ENCODE assay signal across 16 mouse cellular contexts in genomic region chr7:138246684-138247083, GRCm38 (mm10).
DNase-seq lines count a peak whose midpoint lies in the region; ATAC-seq and TF ChIP-seq lines count a peak whose summit lies in the region.
"Had no signal": no experiment of that assay in that cellular context is flagged by ENCODE, and none has a peak within 500 bp of the region (broad histone marks: within the 10 kb centered on the region; RNA-seq: fewer than 3 reads in every experiment).

No protein-coding gene starts in this region.

- H3K36me3 ChIP-seq in lung, embryonic 14.5 days (ENCODE audit: insufficient read depth) = no peaks in the 10 kb centered on the region
- H3K36me3 ChIP-seq in embryonic facial prominence, embryonic 12.5 days = no peaks in the 10 kb centered on the region
- H3K36me3 ChIP-seq in limb, embryonic 13.5 days = no peaks in the 10 kb centered on the region
- H3K36me3 ChIP-seq in midbrain, embryonic 14.5 days (ENCODE audit: control insufficient read depth, insufficient read depth, low read length) = no peaks in the 10 kb centered on the region
- H3K36me3 ChIP-seq: hindbrain, embryonic 15.5 days had no signal

- no peak overlapping the region for H3K27ac ChIP-seq in lung, embryonic 14.5 days (ENCODE audit: low read depth)
- H3K27ac ChIP-seq in embryonic facial prominence, embryonic 12.5 days = 0 out of 2 replicates have a peak overlapping the region, but pooled peaks have one; percentile 12
- H3K27ac ChIP-seq in limb, embryonic 13.5 days = no peak overlapping the region
- H3K27ac ChIP-seq in midbrain, embryonic 14.5 days (replicated peaks; ENCODE audit: low read depth, low read length) = no peak overlapping the region
- H3K27ac ChIP-seq: hindbrain, embryonic 15.5 days had no signal

- 32% methylated on average over 2 of the region's 2 CpGs for WGBS in lung, embryonic 14.5 days
- 23% methylated on average over 2 of the region's 2 CpGs for WGBS in embryonic facial prominence, embryonic 12.5 days
- 26% methylated on average over 2 of the region's 2 CpGs for WGBS in limb, embryonic 13.5 days
- WGBS in midbrain, embryonic 14.5 days = 45% methylated on average over 2 of the region's 2 CpGs

- H3K4me1 ChIP-seq in lung, embryonic 14.5 days (ENCODE audit: insufficient read depth) = no peaks in the 10 kb centered on the region; the same call in 1 of the 2 replicates
- H3K4me1 ChIP-seq in embryonic facial prominence, embryonic 12.5 days = peaks cover 16% of the 10 kb centered on the region
- 0 out of 2 replicates have a peak, but pooled peaks cover 11% of the 10 kb centered on the region for H3K4me1 ChIP-seq in limb, embryonic 13.5 days
- H3K4me1 ChIP-seq in midbrain, embryonic 14.5 days (ENCODE audit: control insufficient read depth, insufficient read depth, low read length) = no peaks in the 10 kb centered on the region

- no peak overlapping the region for H3K4me2 ChIP-seq in lung, embryonic 14.5 days
- H3K4me2 ChIP-seq in embryonic facial prominence, embryonic 12.5 days (replicated peaks) = no peak overlapping the region
- no peak overlapping the region for H3K4me2 ChIP-seq in limb, embryonic 13.5 days (replicated peaks)
- no peak overlapping the region for H3K4me2 ChIP-seq in midbrain, embryonic 14.5 days (ENCODE audit: low read length)
- H3K4me2 ChIP-seq: hindbrain, embryonic 15.5 days; midbrain, embryonic 11.5 days had no signal

- ATAC-seq in lung, embryonic 14.5 days (ENCODE audit: insufficient read depth) = peak; percentile 84; the same call in 1 of the 2 replicates
- 0 out of 2 replicates have a peak, but pooled peaks have one; percentile 67 for ATAC-seq in embryonic facial prominence, embryonic 12.5 days (ENCODE audit: insufficient number of reproducible peaks, insufficient read depth, low FRiP score, low TSS enrichment)
- ATAC-seq in limb, embryonic 13.5 days (ENCODE audit: low FRiP score, low read depth) = peak; percentile 67; the same call in 1 of the 2 replicates
- no peak for ATAC-seq in midbrain, embryonic 14.5 days (ENCODE audit: low FRiP score, low TSS enrichment)
- ATAC-seq: activated CD4-positive, CD25-positive, alpha-beta regulatory T cell, adult 4 months; liver, postnatal 0 days had no signal

- no peak for TF ChIP-seq CTCF in lung, embryonic 14.5 days (IDR thresholded peaks at IDR 0.05; ENCODE audit: low read depth)

- H3K4me3 ChIP-seq in lung, embryonic 14.5 days (ENCODE audit: low read depth, low read length) = no peak overlapping the region
- no peak overlapping the region for H3K4me3 ChIP-seq in embryonic facial prominence, embryonic 12.5 days
- H3K4me3 ChIP-seq in limb, embryonic 13.5 days = no peak overlapping the region
- H3K4me3 ChIP-seq in midbrain, embryonic 14.5 days (replicated peaks; ENCODE audit: low read depth, low read length) = no peak overlapping the region
- H3K4me3 ChIP-seq: hindbrain, embryonic 15.5 days had no signal

- H3K9me3 ChIP-seq in lung, embryonic 14.5 days (ENCODE audit: low read depth, low read length) = no peaks in the 10 kb centered on the region
- H3K9me3 ChIP-seq in embryonic facial prominence, embryonic 12.5 days = 0 out of 2 replicates have a peak, but pooled peaks cover 4% of the 10 kb centered on the region
- H3K9me3 ChIP-seq in limb, embryonic 13.5 days = 0 out of 2 replicates have a peak, but pooled peaks cover 4% of the 10 kb centered on the region
- no peaks in the 10 kb centered on the region for H3K9me3 ChIP-seq in midbrain, embryonic 14.5 days (ENCODE audit: control insufficient read depth, low read length)
- H3K9me3 ChIP-seq: hindbrain, embryonic 15.5 days had no signal

- H3K27me3 ChIP-seq in lung, embryonic 14.5 days (ENCODE audit: insufficient read depth, low read length) = no peaks in the 10 kb centered on the region
- no peaks in the 10 kb centered on the region for H3K27me3 ChIP-seq in embryonic facial prominence, embryonic 12.5 days
- H3K27me3 ChIP-seq in limb, embryonic 13.5 days = no peaks in the 10 kb centered on the region
- H3K27me3 ChIP-seq in midbrain, embryonic 14.5 days (ENCODE audit: control insufficient read depth, insufficient read depth, low read length) = no peaks in the 10 kb centered on the region
- H3K27me3 ChIP-seq: hindbrain, embryonic 15.5 days had no signal

- no peak overlapping the region for H3K9ac ChIP-seq in lung, embryonic 14.5 days
- no peak overlapping the region for H3K9ac ChIP-seq in embryonic facial prominence, embryonic 12.5 days
- H3K9ac ChIP-seq in limb, embryonic 13.5 days = no peak overlapping the region
- no peak overlapping the region for H3K9ac ChIP-seq in midbrain, embryonic 14.5 days (replicated peaks; ENCODE audit: low read length)
- H3K9ac ChIP-seq: hindbrain, embryonic 15.5 days; liver, postnatal 0 days had no signal

- DNase-seq in cerebellum, postnatal 10 days = peak; percentile 48 to 77
- DNase-seq in cerebellum, adult 18-20 months = no peak
- peak; percentile 25 for DNase-seq in lung, embryonic 14.5 days
- no peak for DNase-seq in lung, adult 18-20 months
- DNase-seq in adrenal gland, postnatal 14 days = no peak
- DNase-seq in midbrain, embryonic 14.5 days = no peak
- DNase-seq: adrenal gland, postnatal 36 days; kidney, adult 8-10 months; kidney, postnatal 4 days; liver, postnatal 0 days; thymus, postnatal 4 days had no signal

Comparison
In these comparisons a context has a peak if more than half of its experiments do, and no peak if none do; other contexts are left out.
1. DNase-seq: peak in cerebellum, postnatal 10 days (2 of 2) and lung, embryonic 14.5 days (single experiment); none in cerebellum, adult 18-20 months (0 of 2), lung, adult 18-20 months (0 of 2), adrenal gland, postnatal 14 days (single experiment) and midbrain, embryonic 14.5 days (single experiment).